Mouse (Mus musculus): ENCODE results near the gene Scpep1. TPM values are rescaled to one million over a fixed set of nuclear protein-coding genes. Genes with fewer than 3 reads are reported as not detected.
A peak's percentile ranks its signal among the peaks of the same experiment; 100 is the strongest.

Scpep1 gene
- polyA plus RNA-seq, 1 experiment from 2014 or later: 81.3 TPM

DNA sequence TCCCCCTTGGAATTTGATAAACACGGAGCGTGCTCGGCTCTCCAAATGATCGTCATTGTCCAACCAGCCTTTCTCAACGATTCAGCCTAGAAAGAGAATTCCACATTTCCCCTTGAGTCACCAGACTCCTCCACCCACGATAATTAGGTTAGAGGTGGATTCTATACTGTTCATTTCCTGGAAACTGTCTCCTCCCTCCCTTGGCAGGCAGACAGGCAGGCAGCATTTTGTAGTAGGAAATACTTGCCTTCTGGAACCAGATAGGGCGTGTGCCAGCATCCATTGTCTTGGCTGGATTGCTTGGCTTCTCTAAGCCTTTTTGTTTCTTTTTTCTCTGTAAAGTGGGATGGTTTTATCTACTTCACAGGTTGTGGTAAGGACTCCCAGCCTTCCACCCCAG lies 41.2 kb upstream of the Scpep1 start:
- H3K4me3 ChIP-seq: no peak overlapping the region
- peaks cover 14% of the 10 kb centered on the region for H3K4me1 ChIP-seq
- H3K27me3 ChIP-seq: peaks cover 28% of the 10 kb centered on the region
- H3K36me3 ChIP-seq: no peaks in the 10 kb centered on the region; the same call in 1 of the 2 replicates
- no peaks in the 10 kb centered on the region for H3K9me3 ChIP-seq
- no peak overlapping the region for H3K9ac ChIP-seq
- H3K27ac ChIP-seq: 0 out of 2 replicates have a peak overlapping the region, but pooled peaks have one; percentile 1
- ATAC-seq (ENCODE audit: insufficient number of reproducible peaks, insufficient read depth, low FRiP score, low TSS enrichment, low read depth): no peak
- H3K4me2 ChIP-seq: no peak overlapping the region
- 57% methylated on average over 7 of the region's 7 CpGs for WGBS

DNA sequence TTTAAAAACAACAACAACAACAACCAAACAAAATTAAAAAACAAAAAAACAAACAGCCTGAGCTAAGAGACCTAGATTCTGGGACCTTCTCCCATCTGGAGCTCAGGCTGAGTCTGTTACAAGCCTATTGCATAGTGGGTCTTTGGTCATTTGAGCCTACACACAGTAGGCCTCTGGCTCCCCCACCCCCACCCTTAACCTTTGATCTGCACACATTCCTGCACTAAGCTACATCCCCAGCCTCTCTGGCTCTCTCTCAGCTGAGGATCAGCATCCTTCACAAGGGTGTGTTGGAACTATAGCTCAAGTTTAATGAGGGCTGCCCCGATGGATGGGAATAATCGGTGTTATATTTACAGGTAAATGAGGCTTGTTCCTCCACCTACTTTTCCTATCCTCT lies 40.4 kb upstream of the Scpep1 start:
- Histone ChIP-seq H3K4me3 (no peak overlapping the region), H3K4me1 (peaks cover 14% of the 10 kb centered on the region), H3K27ac (no peak overlapping the region), H3K4me2 (no peak overlapping the region), H3K36me3 (peaks cover 8% of the 10 kb centered on the region), H3K27me3 (peaks cover 26% of the 10 kb centered on the region), H3K9ac (no peak overlapping the region), H3K9me3 (no peaks in the 10 kb centered on the region)
- WGBS: 95% methylated on average over 2 of the region's 2 CpGs
- no peak for ATAC-seq (ENCODE audit: insufficient number of reproducible peaks, insufficient read depth, low FRiP score, low TSS enrichment, low read depth)

DNA sequence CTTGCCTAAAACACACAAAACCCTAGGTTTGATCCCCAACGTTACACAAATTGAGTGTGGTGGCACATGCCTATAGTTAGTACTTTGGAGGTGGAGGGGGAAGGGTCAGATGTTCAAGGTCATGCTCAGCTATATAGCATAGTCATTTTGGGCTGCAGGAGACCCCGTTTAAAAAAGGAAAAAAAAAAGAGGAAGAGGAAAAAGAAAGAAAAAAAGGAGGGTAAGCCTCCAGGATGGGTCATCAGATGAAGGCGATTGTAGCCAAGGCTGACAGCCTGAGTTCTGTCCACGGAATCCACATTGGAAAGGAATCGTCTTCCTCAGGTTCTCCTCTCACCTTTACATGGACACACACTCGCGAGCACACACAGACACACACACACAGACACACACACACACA lies 39.2 kb upstream of the Scpep1 start:
- 83% methylated on average over 7 of the region's 7 CpGs for WGBS
- Histone ChIP-seq H3K9me3 (no peaks in the 10 kb centered on the region), H3K9ac (no peak overlapping the region), H3K4me3 (no peak overlapping the region), H3K4me2 (no peak overlapping the region), H3K27me3 (peaks cover 15% of the 10 kb centered on the region), H3K27ac (no peak overlapping the region), H3K4me1 (peaks cover 14% of the 10 kb centered on the region), H3K36me3 (peaks cover 12% of the 10 kb centered on the region)
- no peak for ATAC-seq (ENCODE audit: insufficient number of reproducible peaks, insufficient read depth, low FRiP score, low TSS enrichment, low read depth)

- peaks cover 7% of the 10 kb centered on the region; the same call in 1 of the 2 replicates for H3K4me1 ChIP-seq
- peaks cover 6% of the 10 kb centered on the region for H3K27me3 ChIP-seq
- H3K9me3 ChIP-seq: no peaks in the 10 kb centered on the region
- H3K4me3 ChIP-seq: no peak overlapping the region
- H3K36me3 ChIP-seq: peaks cover 18% of the 10 kb centered on the region
- no peak for ATAC-seq (ENCODE audit: insufficient number of reproducible peaks, insufficient read depth, low FRiP score, low TSS enrichment, low read depth)
- H3K27ac ChIP-seq: no peak overlapping the region
- H3K9ac ChIP-seq: no peak overlapping the region
- H3K4me2 ChIP-seq: no peak overlapping the region
- WGBS: 17% methylated on average over 5 of the region's 5 CpGs
These were observed 38.4 kb upstream of the Scpep1 start for GRCm38 (mm10) chr11:88993625-88994024.

GRCm38 (mm10) chr11:88993186-88993585 lies 37.9 kb upstream of the Scpep1 start:
- Histone ChIP-seq H3K4me3 (no peak overlapping the region), H3K27me3 (peaks cover 3% of the 10 kb centered on the region; the same call in 1 of the 2 replicates), H3K4me1 (peaks cover 7% of the 10 kb centered on the region; the same call in 1 of the 2 replicates), H3K9ac (no peak overlapping the region), H3K36me3 (peaks cover 21% of the 10 kb centered on the region), H3K9me3 (no peaks in the 10 kb centered on the region), H3K4me2 (no peak overlapping the region), H3K27ac (no peak overlapping the region)
- WGBS: 52% methylated on average over 7 of the region's 7 CpGs
- ATAC-seq (ENCODE audit: insufficient number of reproducible peaks, insufficient read depth, low FRiP score, low TSS enrichment, low read depth): no peak

- Histone ChIP-seq H3K27me3 (no peaks in the 10 kb centered on the region), H3K27ac (no peak overlapping the region), H3K4me1 (no peaks in the 10 kb centered on the region), H3K36me3 (peaks cover 52% of the 10 kb centered on the region), H3K9me3 (no peaks in the 10 kb centered on the region), H3K4me2 (no peak overlapping the region), H3K9ac (no peak overlapping the region), H3K4me3 (no peak overlapping the region)
- WGBS: 70% methylated on average over 5 of the region's 5 CpGs
- no peak for ATAC-seq (ENCODE audit: insufficient number of reproducible peaks, insufficient read depth, low FRiP score, low TSS enrichment, low read depth)
These were observed 34.3 kb upstream of the Scpep1 start for GRCm38 (mm10) chr11:88989530-88989929.

GRCm38 (mm10) chr11:88988956-88989355 lies 33.7 kb upstream of the Scpep1 start:
- no peaks in the 10 kb centered on the region for H3K9me3 ChIP-seq

GRCm38 (mm10) chr11:88986616-88987015 lies 31.4 kb upstream of the Scpep1 start:
- 85% methylated on average over 10 of the region's 10 CpGs for WGBS
- H3K9ac ChIP-seq: no peak overlapping the region
- H3K27ac ChIP-seq: no peak overlapping the region
- no peak overlapping the region for H3K4me2 ChIP-seq
- H3K4me3 ChIP-seq: no peak overlapping the region
- H3K27me3 ChIP-seq: no peaks in the 10 kb centered on the region
- H3K4me1 ChIP-seq: no peaks in the 10 kb centered on the region
- H3K9me3 ChIP-seq: no peaks in the 10 kb centered on the region
- ATAC-seq (ENCODE audit: insufficient number of reproducible peaks, insufficient read depth, low FRiP score, low TSS enrichment, low read depth): no peak
- H3K36me3 ChIP-seq: peaks cover 77% of the 10 kb centered on the region

More at GRCm38 (mm10) chr11:88988956-88989355, 33.7 kb upstream of the Scpep1 start:
- Histone ChIP-seq H3K4me1 (no peaks in the 10 kb centered on the region), H3K36me3 (peaks cover 55% of the 10 kb centered on the region), H3K9ac (no peak overlapping the region), H3K4me3 (no peak overlapping the region), H3K4me2 (no peak overlapping the region), H3K27ac (no peak overlapping the region), H3K27me3 (no peaks in the 10 kb centered on the region)
- 76% methylated on average over 5 of the region's 5 CpGs for WGBS
- no peak for ATAC-seq (ENCODE audit: insufficient number of reproducible peaks, insufficient read depth, low FRiP score, low TSS enrichment, low read depth)

DNA sequence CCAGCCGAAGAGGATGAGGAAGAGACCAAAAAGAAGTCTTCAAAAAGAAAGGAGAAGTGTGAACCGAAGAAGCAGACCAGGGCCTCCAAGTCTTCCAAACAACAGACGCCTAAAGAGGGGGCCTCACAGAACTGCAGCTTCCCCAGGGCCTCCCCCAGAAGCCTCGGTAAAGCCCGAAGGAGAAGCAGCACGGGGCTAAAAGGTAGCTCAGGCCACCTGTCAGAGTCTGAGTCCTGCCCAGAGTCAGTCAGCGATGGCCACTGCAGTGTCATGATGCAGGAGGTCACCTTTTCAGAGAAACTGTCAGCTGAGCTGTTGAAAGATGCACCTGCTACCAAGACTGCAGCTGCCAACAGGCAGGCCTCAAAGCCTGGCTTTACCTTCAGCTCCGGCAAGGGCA lies 26.1 kb upstream of the Scpep1 start:
- H3K27ac ChIP-seq: no peak overlapping the region
- no peak overlapping the region for H3K4me2 ChIP-seq
- 87% methylated on average over 8 of the region's 8 CpGs for WGBS
- no peak for ATAC-seq (ENCODE audit: insufficient number of reproducible peaks, insufficient read depth, low FRiP score, low TSS enrichment, low read depth)
- no peaks in the 10 kb centered on the region for H3K9me3 ChIP-seq
- H3K27me3 ChIP-seq: no peaks in the 10 kb centered on the region
- H3K36me3 ChIP-seq: peaks cover 48% of the 10 kb centered on the region
- no peak overlapping the region for H3K9ac ChIP-seq
- H3K4me3 ChIP-seq: no peak overlapping the region
- H3K4me1 ChIP-seq: no peaks in the 10 kb centered on the region

- no peak overlapping the region for H3K4me3 ChIP-seq
- no peak for ATAC-seq (ENCODE audit: insufficient number of reproducible peaks, insufficient read depth, low FRiP score, low TSS enrichment, low read depth)
- H3K36me3 ChIP-seq: peaks cover 14% of the 10 kb centered on the region
- H3K9ac ChIP-seq: no peak overlapping the region
- H3K9me3 ChIP-seq: no peaks in the 10 kb centered on the region
- no peak overlapping the region for H3K4me2 ChIP-seq
- H3K27ac ChIP-seq: no peak overlapping the region
- H3K27me3 ChIP-seq: no peaks in the 10 kb centered on the region
- WGBS: 93% methylated on average over 5 of the region's 5 CpGs
- peaks cover 12% of the 10 kb centered on the region for H3K4me1 ChIP-seq
These were observed 21.9 kb upstream of the Scpep1 start for GRCm38 (mm10) chr11:88977188-88977587.

GRCm38 (mm10) chr11:88976320-88976719 lies 21.1 kb upstream of the Scpep1 start:
- peaks cover 12% of the 10 kb centered on the region for H3K4me1 ChIP-seq
- H3K9me3 ChIP-seq: no peaks in the 10 kb centered on the region
- peaks cover 5% of the 10 kb centered on the region for H3K36me3 ChIP-seq
- H3K27ac ChIP-seq: no peak overlapping the region
- H3K4me2 ChIP-seq: no peak overlapping the region
- H3K4me3 ChIP-seq: no peak overlapping the region
- H3K9ac ChIP-seq: no peak overlapping the region
- H3K27me3 ChIP-seq: no peaks in the 10 kb centered on the region
- 96% methylated on average over 2 of the region's 2 CpGs for WGBS
- ATAC-seq (ENCODE audit: insufficient number of reproducible peaks, insufficient read depth, low FRiP score, low TSS enrichment, low read depth): no peak

- Histone ChIP-seq H3K9me3 (no peaks in the 10 kb centered on the region), H3K9ac (peak overlapping the region; percentile 81), H3K27me3 (no peaks in the 10 kb centered on the region), H3K4me3 (peak overlapping the region; percentile 68), H3K27ac (peak overlapping the region; percentile 93), H3K36me3 (peaks cover 4% of the 10 kb centered on the region; the same call in 1 of the 2 replicates), H3K4me2 (peak overlapping the region; percentile 82), H3K4me1 (peaks cover 12% of the 10 kb centered on the region)
- WGBS: under 1% methylated on average over 57 of the region's 62 CpGs
- ATAC-seq (ENCODE audit: insufficient number of reproducible peaks, insufficient read depth, low FRiP score, low TSS enrichment, low read depth): peak; percentile 63
These were observed 18.8 kb upstream of the Scpep1 start for GRCm38 (mm10) chr11:88973776-88974701.

Measured in embryonic facial prominence, embryonic 13.5 days (tissue).